Mouse (Mus musculus) hindlimb bud, embryonic 11.5 days (tissue): ENCODE results near the gene Ntm.

ENCODE experiments used
- DNase-seq: peaks from one replicate; pipeline ENCODE4 v3.0.0-alpha.2; 2012; ENCODE audit warnings: low read depth, low spot score; ENCODE audit errors: extremely low spot score

The Ntm gene

DNA sequence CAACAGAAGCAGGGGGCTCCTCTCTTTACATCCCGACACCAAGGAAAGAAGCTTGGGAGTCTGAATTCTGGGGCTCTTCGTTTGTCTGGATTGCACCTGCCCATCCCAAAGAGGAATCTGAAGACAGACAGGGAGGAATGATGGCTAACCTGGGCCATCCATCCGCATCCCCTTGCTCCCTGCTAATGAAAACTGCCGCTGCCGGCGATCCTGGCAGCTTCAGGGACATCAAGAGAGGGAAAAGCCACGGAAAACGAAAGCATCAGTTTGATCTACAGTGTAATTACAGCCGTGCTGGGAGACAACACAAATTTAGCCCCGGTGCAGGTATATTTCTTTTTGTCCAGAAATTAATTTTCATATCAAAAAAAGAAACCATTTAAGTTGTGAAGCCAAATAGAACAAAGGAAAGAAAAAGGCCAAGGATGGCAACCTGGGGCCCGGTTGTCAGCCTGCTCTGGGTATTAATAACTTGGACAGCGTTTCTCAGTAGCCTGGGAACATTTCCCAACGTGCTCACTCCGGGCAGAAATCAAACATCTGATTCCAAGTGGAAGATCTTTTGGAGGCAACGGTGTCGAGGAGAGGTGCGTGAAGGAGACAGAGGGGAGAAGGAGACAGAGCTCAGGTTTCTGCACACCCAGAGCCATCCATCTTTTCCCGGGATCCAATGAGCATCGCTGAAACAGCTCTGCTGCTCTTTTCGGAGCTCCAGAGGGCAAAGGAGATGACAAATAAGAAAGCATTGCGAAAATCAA, 368.2 kb downstream of the Ntm start:
- DNase-seq = no peak

DNA sequence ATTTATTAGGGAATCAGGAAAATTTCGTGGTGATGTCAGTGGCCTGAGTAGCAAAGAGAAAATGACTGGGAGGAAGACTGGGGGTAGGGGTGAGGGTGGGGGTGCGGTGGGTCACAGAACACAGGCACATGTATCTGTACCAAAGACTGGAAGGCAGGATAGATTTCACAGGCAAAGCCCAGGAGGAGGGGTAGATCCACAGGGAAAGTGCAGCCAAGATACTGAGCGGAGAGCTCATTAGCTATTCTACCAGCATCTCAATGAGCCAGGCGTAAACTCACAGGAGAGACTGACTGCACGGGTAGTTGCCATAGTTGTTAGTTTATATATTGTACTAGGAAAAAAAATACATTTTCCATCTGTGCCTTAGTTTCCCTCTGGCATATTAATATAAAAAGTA, 375.6 kb downstream of the Ntm start:
- no peak for DNase-seq

DNA sequence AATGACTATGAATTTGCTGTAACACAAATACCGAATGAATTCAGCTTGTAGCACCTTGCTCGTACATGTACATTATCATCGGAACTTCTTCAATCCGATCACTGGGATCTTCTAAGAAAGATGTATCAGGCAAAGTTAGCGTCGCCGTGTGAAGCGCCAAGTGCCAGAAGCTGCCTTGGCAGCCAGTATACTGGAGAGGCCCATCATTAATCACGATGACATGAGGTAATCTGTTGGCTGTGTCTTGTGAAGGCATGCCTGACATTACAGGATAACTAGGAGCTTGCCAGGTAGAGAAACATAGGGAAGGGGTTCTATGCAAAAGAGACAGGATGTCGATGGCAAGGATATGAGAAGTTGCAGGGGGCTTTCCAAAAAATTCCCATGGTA, 376.6 kb downstream of the Ntm start:
- no peak for DNase-seq

DNA sequence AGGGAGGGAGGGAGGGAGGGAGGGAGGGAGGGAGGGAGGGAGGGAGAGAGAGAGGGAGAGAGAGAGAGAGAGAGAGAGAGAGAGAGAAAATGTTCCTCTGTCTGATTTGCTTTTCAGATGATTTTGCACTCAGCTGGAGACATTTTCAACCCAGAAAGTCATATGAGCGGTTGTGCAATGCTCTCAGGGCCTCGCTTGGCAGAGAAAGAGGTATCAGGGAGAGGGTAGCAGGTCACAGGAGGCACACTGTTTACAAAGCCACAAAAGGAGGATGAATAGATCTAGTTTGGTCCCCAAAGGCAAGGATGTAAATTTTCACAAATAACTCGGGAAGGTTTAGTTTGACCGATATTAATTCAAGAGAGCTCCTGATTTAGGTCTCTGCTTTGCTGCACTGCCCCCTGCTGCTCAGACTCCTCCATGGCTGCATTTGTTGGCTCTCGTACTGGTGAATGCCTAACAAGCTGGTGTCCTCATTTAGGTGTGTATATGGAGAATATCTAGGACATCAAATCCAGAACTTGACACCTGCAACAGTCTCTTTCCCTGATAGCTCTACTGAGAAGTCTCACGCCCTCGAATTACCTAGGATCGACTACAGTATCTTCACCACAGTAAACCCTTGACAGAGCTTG, 377.1 kb downstream of the Ntm start:
- peak; percentile 24 for DNase-seq

DNA sequence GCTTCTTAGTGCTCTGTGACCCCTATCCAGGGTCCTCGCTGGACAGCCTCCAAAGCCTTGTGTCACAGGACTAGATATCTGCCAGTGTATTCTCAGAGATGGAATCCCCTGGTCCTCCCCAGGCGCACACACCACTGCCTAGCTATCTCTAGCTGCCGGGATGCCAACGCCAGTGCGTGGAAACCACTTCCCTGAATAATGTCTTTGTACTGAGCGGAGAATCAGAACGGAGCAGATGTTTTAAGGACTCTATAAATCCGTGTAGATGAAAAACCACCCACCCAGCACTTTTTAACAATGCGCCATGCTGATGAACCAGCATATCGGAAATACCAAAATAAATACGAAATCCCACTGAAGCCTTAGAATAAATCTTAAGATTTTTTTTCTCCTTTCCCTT, 384.7 kb downstream of the Ntm start:
- no peak for DNase-seq

DNA sequence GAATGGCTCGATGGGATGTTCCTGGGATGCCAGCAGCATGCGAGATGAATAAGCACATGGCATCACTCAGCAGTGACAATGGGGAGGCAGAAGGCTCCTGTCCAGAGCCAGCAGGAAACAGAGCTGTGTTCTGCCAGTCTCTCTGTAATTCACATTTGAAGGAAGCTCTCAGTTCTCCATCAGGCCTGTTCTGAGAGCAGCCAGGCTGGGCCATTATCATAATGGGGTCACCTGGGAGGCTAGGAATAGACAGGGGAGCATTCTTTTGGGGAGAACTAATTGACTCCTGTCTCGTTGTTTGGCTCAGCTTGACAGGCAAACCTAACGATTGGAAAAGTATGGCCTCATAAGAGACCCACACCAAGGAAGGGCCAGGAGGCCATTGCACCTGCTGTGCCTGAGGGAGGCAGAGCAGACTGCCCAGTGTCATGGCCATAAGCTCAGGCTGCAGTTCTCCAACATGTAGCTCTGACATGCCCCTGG, 386.8 kb downstream of the Ntm start:
- DNase-seq = no peak

DNA sequence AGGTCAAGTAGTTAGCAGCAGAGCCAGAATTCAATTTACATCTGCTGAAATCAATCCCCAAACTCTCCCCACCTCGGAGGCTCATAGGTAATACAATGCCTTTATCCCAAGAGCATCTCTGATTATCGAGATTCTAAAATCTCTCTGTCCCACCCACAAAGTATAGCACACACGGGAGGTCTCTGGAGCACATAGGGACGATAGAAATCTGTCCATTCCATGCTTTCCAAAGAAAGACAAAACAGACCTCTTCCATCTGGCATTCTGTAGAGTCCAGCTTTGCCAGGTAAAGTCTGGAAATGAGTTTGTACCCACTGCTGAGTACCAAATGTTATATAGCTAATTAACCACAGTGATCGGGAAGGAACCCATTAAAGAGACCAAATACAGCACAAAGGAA, 388.4 kb downstream of the Ntm start:
- no peak for DNase-seq

DNA sequence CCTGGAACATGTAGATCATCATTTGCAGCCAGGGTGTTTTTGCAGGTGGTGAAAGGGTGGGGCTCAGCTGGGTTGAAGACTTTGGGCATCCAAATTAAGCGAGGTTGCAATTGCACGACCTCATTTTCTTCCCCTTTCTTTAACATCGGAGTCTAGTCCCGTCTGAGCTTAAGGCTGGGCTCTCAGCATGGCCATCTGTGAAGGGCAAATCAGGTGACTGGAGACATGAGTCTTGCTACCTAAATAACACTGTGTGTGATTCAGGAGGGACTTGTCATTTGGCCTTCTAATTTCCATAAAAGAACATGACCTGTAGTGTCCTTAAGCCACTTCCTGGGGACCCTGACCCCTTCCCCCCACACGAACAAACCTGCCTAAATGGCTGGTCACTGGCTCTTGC, 394.4 kb downstream of the Ntm start:
- DNase-seq = no peak

DNA sequence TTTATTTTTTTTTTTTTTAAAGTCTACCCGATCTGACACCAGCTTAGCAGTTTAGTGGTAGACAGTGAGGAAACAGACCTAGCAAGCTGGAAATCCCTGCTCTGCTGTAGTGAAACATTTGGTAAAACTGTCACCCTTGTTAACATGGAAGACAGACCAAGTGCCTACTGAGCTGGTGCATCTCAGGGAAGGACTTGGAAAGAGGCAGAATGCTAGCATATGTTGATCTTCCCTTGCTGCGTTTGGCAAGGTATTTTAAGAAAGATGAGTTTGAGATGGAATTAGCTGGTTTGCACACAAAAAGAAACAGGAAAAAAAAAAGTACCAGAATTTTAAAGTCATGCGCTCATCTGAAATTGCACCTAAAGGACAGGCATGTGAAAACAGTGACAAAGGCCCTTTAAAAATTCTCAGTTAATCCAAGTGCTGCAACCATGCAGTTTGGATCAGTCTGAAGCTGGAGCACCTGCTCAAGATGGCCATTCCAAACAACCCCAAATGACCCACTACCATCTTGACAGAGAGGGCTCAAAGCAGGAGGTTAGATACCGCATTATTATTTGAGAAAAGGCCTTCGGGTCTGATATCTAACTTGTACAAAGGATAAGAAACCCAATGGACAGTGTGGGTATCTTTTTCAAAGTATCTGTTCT, 400.4 kb downstream of the Ntm start:
- no peak for DNase-seq

DNA sequence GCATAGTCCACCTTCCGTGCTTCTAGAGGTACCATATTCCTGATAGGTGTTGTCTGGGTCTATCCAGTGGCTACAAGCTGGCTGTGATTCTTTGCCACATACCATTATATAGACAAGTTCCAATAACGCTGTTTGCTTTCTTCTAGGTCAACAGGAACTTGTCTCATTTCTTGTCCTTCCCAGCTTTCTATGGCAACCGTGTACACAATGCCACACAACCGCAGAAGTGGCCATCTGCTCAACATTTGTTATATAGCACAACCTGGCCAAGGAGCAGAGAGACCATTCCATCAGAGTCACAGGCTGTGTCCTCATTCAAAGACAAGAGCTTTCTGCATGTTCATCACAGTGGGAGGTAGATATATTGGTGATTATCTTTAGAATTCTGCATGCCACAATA, 404.0 kb downstream of the Ntm start:
- DNase-seq = no peak

DNA sequence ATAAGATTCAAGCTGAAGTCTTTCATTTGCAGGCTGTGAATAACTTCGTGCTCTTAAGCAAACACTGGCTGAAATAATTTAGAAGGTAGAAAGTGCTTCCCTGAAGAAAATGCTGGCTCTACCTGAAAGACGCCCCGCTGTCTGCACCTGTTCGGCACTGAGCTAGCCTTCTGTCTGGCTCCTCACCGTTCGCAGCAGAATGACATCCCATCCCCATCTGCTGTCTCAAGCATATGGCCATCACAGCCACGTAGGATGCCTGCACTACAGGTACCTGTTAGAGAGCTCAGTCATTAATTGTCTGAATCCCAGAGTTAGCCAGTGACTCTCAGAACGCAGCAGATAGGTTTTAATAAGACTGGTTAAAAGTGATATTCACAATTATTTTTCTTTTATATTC, 412.4 kb downstream of the Ntm start:
- DNase-seq = no peak

DNA sequence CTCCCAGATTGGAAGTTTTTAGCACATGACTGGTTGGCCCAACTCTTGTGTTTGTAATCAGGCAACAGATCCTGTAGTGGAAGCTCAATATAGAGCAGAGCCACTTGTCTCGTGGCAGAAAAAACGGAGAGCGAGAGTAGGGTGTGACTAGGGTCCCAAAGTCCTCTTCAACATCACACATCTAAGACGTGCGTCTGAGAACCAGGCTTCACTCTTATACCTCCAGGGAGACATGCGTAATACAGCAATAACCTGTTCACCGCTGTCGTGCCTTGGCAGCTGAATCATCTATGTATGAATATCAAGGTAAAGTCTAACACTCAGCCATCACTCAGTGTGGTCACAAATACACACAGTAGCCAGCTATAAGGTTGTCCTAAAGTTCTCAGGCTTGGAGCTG, 412.8 kb downstream of the Ntm start:
- DNase-seq = no peak

DNA sequence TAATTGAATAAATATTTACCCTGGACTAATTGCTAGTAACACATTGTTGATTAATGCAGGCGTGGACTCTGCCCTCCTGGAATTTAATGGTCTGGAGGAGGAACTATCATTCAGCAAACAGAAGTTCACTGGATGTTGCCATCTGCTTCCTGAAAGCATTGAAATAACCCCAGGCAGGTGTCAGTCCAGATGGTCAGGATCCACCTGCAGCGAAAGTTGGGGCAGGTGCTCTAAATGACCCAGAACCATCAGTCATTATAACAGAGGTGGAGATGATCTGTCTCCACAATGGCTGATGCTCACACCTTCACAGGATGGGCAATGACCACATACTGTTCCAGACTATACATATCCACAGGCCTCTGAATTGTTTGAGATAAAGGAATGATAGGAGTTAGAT, 426.5 kb downstream of the Ntm start:
- no peak for DNase-seq

DNA sequence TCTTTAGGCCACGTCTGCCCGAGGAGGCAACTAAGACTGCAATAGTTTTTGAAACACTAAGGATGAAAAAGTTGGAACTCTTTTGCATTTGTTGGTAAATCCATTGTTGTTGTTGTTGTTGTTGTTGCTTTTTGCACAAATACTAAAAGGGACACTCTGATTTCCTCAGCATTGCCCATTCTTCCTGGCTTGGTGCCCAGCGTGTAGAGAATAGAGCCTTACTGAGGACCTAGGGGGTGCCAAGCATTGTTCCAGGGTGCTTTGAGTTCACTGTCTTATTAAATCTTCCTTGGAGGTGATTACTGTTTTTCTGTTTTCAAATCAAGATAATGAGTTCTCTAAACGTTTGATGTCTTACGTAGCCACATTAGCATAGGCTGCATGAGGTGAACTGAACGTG, 428.2 kb downstream of the Ntm start:
- no peak for DNase-seq

DNA sequence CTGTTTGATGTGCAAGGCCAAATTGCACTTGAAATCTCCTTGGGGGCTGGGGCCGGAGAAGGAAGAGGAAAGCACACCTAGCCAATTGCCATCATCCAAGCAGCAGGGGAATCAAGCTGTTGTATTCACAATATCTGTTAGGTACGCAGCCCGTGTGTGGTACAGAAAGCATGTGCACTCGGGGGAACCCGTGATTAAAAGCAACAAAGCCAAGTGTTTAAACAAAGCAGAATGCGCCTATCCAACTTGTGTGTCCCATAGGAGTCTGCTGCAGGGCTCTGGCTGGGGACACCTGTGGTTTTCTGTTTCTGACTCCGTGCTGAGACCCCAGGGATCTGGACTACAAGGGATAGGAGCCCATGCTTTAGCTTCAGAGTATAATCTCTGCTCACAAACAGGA, 428.6 kb downstream of the Ntm start:
- no peak for DNase-seq

DNA sequence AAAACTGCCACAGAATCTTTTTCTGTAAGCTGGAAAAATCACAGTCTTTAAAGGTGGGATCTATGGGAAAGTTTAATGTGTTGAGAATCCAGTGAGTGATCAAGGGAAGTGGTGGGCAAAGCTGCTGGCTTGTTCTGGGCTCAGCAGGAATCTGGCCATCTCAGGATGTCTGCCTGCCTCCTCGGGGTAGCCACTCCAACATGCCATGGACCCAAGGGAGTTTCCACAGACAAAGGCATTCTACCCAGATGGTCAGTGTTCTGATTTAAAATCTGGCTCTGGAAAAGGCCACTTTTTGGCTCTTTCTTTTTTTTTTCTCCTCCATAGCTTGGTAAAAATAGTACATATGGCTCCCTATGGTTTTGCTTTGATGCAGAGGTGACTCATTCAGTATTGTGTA, 429.4 kb downstream of the Ntm start:
- DNase-seq = no peak

DNA sequence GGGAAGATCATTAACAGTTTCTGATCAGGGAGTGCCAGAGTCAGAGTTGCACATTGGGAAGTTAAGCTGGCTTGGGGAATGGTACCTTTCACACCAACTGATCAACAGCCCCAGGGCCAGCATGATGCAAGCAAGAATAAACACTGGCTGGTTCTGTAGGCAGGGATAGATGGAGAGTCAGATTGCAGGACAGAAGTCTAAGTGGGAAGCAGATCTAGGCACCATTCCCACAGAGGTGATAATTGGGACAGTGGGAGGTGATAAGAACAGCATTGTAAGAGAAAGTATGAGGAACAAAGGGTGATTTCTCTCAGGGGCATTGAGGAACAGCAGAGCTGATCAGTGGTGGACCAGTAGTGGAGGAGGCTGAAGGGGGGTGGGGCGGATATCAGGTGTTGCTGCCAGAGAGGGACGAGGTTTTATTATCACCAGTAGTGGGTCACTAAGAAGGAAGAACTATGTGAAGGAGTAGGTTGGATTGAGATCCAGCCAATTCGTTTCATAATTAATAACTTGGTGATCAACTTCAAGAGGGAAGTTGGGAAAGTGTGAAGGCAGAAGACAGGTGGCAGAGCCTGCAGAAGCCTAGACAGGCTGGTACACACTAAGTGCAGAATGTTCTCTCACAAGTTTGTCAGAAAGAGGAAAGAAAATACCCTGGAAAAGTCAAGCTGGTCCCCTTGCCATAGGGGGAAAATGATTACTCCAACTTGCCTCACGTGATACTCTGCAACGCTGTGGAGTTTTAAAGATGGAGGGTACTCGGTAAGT, 431.6 kb downstream of the Ntm start:
- no peak for DNase-seq

DNA sequence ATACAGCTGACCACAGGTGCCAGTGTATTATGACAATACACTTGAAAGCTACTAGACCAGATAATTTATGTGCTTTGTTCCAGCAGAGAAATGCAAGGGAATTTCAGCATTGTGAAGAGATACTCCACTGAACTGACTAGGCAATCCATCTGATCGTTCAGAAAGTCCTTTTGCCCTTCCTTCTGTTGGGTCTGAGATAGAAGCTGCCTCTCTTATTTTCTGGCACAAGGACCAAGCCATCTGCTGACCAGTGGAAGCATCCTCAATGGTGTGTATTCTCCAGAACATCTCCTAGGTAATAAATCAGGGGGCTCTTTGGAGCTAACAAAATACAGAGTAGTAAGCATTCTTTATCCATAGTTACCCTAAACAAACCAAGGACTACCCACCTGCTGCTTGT, 438.8 kb downstream of the Ntm start:
- no peak for DNase-seq

DNA sequence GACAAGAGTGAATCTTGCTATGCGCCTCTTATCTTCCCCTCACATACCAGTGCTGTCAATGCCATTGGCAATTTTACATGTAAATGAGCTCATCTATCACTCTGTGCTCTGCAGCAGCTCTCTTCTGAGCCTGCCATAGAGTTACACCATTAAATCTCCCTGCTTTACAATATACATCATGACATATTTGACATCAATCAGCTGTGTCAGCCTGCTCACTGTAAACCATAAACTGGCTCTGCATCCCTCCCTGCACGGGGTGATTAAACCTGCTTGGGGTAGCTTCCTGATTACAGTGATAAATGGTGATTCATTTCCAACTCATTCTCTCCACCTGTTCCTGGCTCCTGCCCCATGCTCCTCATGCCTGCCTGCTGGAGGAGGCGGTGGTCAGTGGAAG, 439.7 kb downstream of the Ntm start:
- no peak for DNase-seq

DNA sequence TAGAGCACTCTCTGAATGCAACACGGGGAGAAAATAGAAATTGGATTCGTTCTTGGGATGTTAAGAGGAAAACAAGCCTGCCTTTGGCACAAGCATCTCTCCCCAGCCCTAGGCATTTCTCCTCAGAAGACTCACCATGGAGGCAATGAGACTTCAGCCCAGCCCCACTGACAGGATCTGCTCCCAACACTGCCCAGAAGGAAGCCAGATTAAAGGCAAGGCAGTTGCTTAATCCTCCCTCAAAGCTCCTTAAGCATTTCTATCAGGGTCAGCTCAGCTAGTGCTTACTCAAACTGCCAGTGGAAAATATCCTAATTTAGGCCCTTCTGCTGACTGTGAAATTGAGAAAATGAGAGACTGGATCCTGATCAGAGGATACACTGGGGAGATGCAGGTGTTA, 443.8 kb downstream of the Ntm start:
- no peak for DNase-seq

DNA sequence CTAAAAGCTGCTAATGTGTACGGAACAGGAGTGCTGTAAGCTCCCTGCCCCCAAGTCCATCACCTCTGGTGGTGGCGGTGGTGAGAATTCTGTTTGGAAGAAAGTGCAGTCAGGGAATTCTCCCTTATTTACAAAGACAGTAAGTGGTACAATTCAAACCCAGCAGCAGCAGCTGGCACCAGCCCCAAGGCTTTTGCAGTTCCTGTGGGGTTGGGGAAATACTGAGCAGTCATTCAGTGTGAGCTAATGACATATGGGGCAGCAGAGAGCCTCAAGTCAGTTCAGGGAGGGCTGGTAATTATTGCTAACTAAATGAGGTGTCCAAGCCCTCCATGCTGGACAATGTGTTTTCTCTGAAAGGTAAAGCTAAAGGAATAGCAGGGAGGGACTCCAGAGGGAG, 446.3 kb downstream of the Ntm start:
- DNase-seq = no peak
